Mouse (Mus musculus): ENCODE measurements at regions not wholly inside any gene's neighbourhood (a gene's known extent, or its start where the extent isn't known, plus 50 kb on each side); places are given as distances from the start of the nearest gene placed in this dataset.

DNA sequence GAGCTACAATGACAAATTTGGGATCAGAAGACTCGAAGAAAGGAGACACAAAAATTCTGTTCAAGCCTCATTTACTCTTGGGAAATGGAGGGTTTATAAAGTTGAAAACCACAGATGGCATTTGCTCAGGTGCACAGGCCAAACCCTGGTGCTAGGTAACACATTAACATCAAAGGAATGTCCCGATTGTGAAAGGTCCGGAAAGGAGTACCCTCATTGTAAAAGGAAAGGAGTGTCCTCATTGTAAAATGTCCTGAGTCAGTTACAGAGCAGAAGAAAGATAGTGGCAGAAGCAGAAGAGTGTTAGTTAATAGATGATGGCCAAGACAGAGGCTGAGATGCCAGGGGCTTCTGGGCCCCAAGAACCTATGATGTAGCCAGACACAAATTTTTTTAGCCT, 252.8 kb upstream of the Gm21798 start:
- Histone ChIP-seq H3K4me1 (ENCODE audit: control insufficient read depth in 1 of 2, insufficient read depth in 2 of 2, low read length in 2 of 2) (no peaks in the 10 kb centered on the region), H3K9me3 (replicated peaks; ENCODE audit: insufficient read depth, low read length) (no peaks in the 10 kb centered on the region), H3K27ac (ENCODE audit: control insufficient read depth, low read depth, low read length) (no peak overlapping the region), H3K9ac (ENCODE audit: control insufficient read depth, low read depth, low read length, poor library complexity, severe bottlenecking) (no peak overlapping the region), H3K27me3 (ENCODE audit: control insufficient read depth in 1 of 2, insufficient read depth in 2 of 2, low read length in 2 of 2) (0 out of 4 replicates have a peak, but pooled peaks cover 0 to 2% of the 10 kb centered on the region in 2 experiments), H3K36me3 (ENCODE audit: control insufficient read depth in 1 of 2, insufficient read depth in 2 of 2, low read length in 2 of 2) (no peaks in the 10 kb centered on the region), H3K4me3 (ENCODE audit: control insufficient read depth in 1 of 2, insufficient read depth in 1 of 2, low read depth in 2 of 2, low read length in 2 of 2) (no peak overlapping the region), H3K79me2 (ENCODE audit: control insufficient read depth, insufficient read depth, low read length, poor library complexity) (no peaks in the 10 kb centered on the region)
- TF ChIP-seq MAX (IDR thresholded peaks at IDR 0.05; ENCODE audit: low read length) (no peak), GABPA (IDR thresholded peaks at IDR 0.05; ENCODE audit: low read depth, low read length) (no peak), POLR2A (IDR thresholded peaks at IDR 0.05; ENCODE audit: control insufficient read depth in 1 of 2, insufficient read depth in 1 of 2, low read depth in 1 of 2, low read length in 2 of 2, poor library complexity in 1 of 2) (no peak), ELF1 (IDR thresholded peaks at IDR 0.05; ENCODE audit: low read depth, low read length) (no peak), ZC3H11A (IDR thresholded peaks at IDR 0.05; ENCODE audit: low read depth, low read length) (no peak), JUND (IDR thresholded peaks at IDR 0.05; ENCODE audit: low read depth, low read length) (no peak), SMC3 (IDR thresholded peaks at IDR 0.05; ENCODE audit: low read depth, low read length) (no peak), NRF1 (IDR thresholded peaks at IDR 0.05; ENCODE audit: insufficient read depth, low read depth, low read length, poor library complexity, severe bottlenecking) (no peak)
- DNase-seq (ENCODE audit: low read depth, low spot score) = no peak

DNA sequence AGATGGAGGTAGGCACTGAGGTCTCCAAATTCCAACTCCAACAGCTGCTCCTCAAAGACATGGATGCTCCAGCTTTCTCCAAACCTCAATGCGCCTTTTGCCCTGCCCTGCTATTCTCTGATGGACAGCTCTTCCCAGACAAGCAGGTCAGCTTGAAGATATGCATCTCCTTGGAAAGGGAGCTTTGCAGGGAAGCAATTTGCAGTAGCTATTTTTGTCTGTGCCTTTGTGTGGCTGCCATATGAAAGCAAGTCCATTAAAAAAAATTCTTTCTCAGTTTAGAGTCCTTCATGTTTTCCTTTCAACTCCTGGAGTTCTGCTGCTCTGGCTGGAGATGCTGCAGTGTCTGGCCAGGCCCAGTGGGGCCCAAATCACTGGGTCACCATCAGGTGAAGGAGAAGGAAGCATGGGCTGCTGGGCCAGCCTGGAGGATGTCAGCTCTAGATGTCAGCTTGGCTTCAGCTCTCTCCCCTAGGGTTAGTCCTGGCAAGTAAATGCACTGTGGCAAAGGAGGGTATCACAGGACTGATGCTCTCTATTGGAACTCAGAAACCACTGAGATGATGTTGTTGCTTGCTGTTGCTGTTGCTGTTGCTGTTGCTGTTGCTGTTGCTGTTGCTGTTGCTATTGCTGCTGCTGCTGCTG, 240.5 kb upstream of the Gm21798 start:
- no peaks in the 10 kb centered on the region for H3K9me3 ChIP-seq (replicated peaks; ENCODE audit: insufficient read depth, low read length)
- H3K36me3 ChIP-seq (ENCODE audit: control insufficient read depth in 1 of 2, insufficient read depth in 2 of 2, low read length in 2 of 2) = no peaks in the 10 kb centered on the region
- H3K27ac ChIP-seq (ENCODE audit: control insufficient read depth, low read depth, low read length) = no peak overlapping the region
- TF ChIP-seq KAT2A (conservative IDR thresholded peaks at IDR 0.05; ENCODE audit: low read depth, low read length) (no peak), ZKSCAN1 (IDR thresholded peaks at IDR 0.05; ENCODE audit: low read depth, low read length) (no peak), MYB (IDR thresholded peaks at IDR 0.05; ENCODE audit: low read depth, low read length) (no peak), RCOR1 (IDR thresholded peaks at IDR 0.05; ENCODE audit: low read depth, low read length) (no peak), MXI1 (IDR thresholded peaks at IDR 0.05; ENCODE audit: low read depth, low read length) (no peak), GABPA (IDR thresholded peaks at IDR 0.05; ENCODE audit: low read depth, low read length) (no peak), SMC3 (IDR thresholded peaks at IDR 0.05; ENCODE audit: low read depth, low read length) (no peak), POLR2AphosphoS2 (IDR thresholded peaks at IDR 0.05; ENCODE audit: low read length) (no peak), SIN3A (IDR thresholded peaks at IDR 0.05; ENCODE audit: low read length) (no peak), ETS1 (IDR thresholded peaks at IDR 0.05; ENCODE audit: low read depth, low read length) (no peak), ZC3H11A (IDR thresholded peaks at IDR 0.05; ENCODE audit: low read depth, low read length) (no peak), RAD21 (IDR thresholded peaks at IDR 0.05; ENCODE audit: low read depth, low read length) (no peak), EP300 (IDR thresholded peaks at IDR 0.05; ENCODE audit: low read depth in 1 of 2, low read length in 2 of 2) (no peak), POLR2A (IDR thresholded peaks at IDR 0.05; ENCODE audit: control insufficient read depth in 1 of 2, insufficient read depth in 1 of 2, low read depth in 1 of 2, low read length in 2 of 2, poor library complexity in 1 of 2) (no peak), JUND (IDR thresholded peaks at IDR 0.05; ENCODE audit: low read depth, low read length) (no peak), POLR2AphosphoS5 (IDR thresholded peaks at IDR 0.05; ENCODE audit: borderline replicate concordance, low read depth, low read length) (no peak)
- H3K4me3 ChIP-seq (ENCODE audit: control insufficient read depth in 1 of 2, insufficient read depth in 1 of 2, low read depth in 2 of 2, low read length in 2 of 2) = no peak overlapping the region
- H3K4me1 ChIP-seq (ENCODE audit: control insufficient read depth in 1 of 2, insufficient read depth in 2 of 2, low read length in 2 of 2) = no peaks in the 10 kb centered on the region
- no peaks in the 10 kb centered on the region for H3K79me2 ChIP-seq (ENCODE audit: control insufficient read depth, insufficient read depth, low read length, poor library complexity)
- no peak for DNase-seq (ENCODE audit: low read depth, low spot score)
- peaks cover 0 to 3% of the 10 kb centered on the region in 2 experiments; a peak in 3 of 4 replicates for H3K27me3 ChIP-seq (ENCODE audit: control insufficient read depth in 1 of 2, insufficient read depth in 2 of 2, low read length in 2 of 2)
- H3K9ac ChIP-seq (ENCODE audit: control insufficient read depth, low read depth, low read length, poor library complexity, severe bottlenecking) = no peak overlapping the region

Measured in MEL (cell line).